Mouse (Mus musculus) heart, embryonic 10.5 days (tissue): ENCODE data around the gene Fbxl3. TPM values are rescaled to one million over a fixed set of nuclear protein-coding genes. Genes with fewer than 3 reads are reported as not detected.
A peak's percentile ranks its signal among the peaks of the same experiment; 100 is the strongest.

Experiments
- DNase-seq: peaks from one replicate; pipeline ENCODE4 v3.0.0-alpha.2; 2017; ENCODE audit warnings: low spot score
- H3K27ac ChIP-seq: fragments of 300-500 bp; sonication (generic); 2 replicates; pipeline ENCODE4 v1.5.1; 2016; ENCODE audit warnings: mild to moderate bottlenecking
- H3K27me3 ChIP-seq: fragments of 300-500 bp; sonication (generic); 2 replicates; pipeline ENCODE4 v1.6.1; 2016; ENCODE audit warnings: mild to moderate bottlenecking; ENCODE audit not compliant: poor library complexity, insufficient read depth, severe bottlenecking
- H3K36me3 ChIP-seq: fragments of 300-500 bp; sonication (generic); 2 replicates; pipeline ENCODE4 v1.6.1; 2016; ENCODE audit warnings: mild to moderate bottlenecking, moderate library complexity
- H3K4me1 ChIP-seq: fragments of 300-500 bp; sonication (generic); 2 replicates; pipeline ENCODE4 v1.6.1; 2016; ENCODE audit warnings: mild to moderate bottlenecking
- H3K4me3 ChIP-seq: fragments of 300-500 bp; sonication (generic); 2 replicates; pipeline ENCODE4 v1.5.1; 2016; ENCODE audit warnings: mild to moderate bottlenecking, moderate library complexity
- H3K9me3 ChIP-seq: fragments of 300-500 bp; sonication (generic); 2 replicates; pipeline ENCODE4 v1.6.1; 2016; ENCODE audit warnings: mild to moderate bottlenecking, moderate library complexity
- WGBS: fragments of 180-500 bp; shearing (Covaris S2); methylation state at CpG from one replicate; pipeline ENCODE4 v1.1.7; 2016; 5-methylcytosine and 5-hydroxymethylcytosine counted together
- polyA plus RNA-seq: library from polyadenylated mRNA; unstranded; fragments of >200 nt; fragmentation: Nextera tagmentation; extraction: Ambion mirVana; gene quantifications from 2 replicates; pipeline ENCODE4 v1.2.1, GENCODE M21; 2016

Gene Fbxl3
- 18.4 TPM in 2 replicates for polyA plus RNA-seq

- H3K36me3 ChIP-seq = peaks cover 14% of the 10 kb centered on the region
- no peaks in the 10 kb centered on the region for H3K9me3 ChIP-seq
- peak; percentile 96 for DNase-seq
- H3K4me1 ChIP-seq = peaks cover 8% of the 10 kb centered on the region; the same call in 1 of the 2 replicates
- peak within 1 kb of the TSS; percentile 89 for H3K4me3 ChIP-seq
- H3K27ac ChIP-seq = peak within 1 kb of the TSS; percentile 100
- H3K27me3 ChIP-seq = no peaks in the 10 kb centered on the region
- under 1% methylated on average over 88 of the region's 88 CpGs for WGBS
Measured at GRCm38 (mm10) chr14:103099238-103099933, at the start of gene Fbxl3. TSS of gene Fbxl3 (minus strand) at chr14:103099566.

GRCm38 (mm10) chr14:103131991-103132390, 32.6 kb upstream of the Fbxl3 start:
- no peak overlapping the region for H3K4me3 ChIP-seq
- no peaks in the 10 kb centered on the region for H3K27me3 ChIP-seq
- no peaks in the 10 kb centered on the region for H3K4me1 ChIP-seq
- DNase-seq = no peak
- WGBS = 74% methylated on average over 2 of the region's 2 CpGs
- no peak overlapping the region for H3K27ac ChIP-seq
- H3K36me3 ChIP-seq = peaks cover 57% of the 10 kb centered on the region
- H3K9me3 ChIP-seq = no peaks in the 10 kb centered on the region

- H3K4me1 ChIP-seq = no peaks in the 10 kb centered on the region
- peaks cover 59% of the 10 kb centered on the region for H3K36me3 ChIP-seq
- no peaks in the 10 kb centered on the region for H3K27me3 ChIP-seq
- H3K9me3 ChIP-seq = no peaks in the 10 kb centered on the region
- DNase-seq = no peak
- no peak overlapping the region for H3K4me3 ChIP-seq
- 81% methylated on average over 6 of the region's 6 CpGs for WGBS
- H3K27ac ChIP-seq = no peak overlapping the region
Measured at GRCm38 (mm10) chr14:103125756-103126155, 26.4 kb upstream of the Fbxl3 start.

- Histone ChIP-seq H3K27me3 (no peaks in the 10 kb centered on the region), H3K9me3 (no peaks in the 10 kb centered on the region), H3K4me3 (no peak overlapping the region), H3K4me1 (no peaks in the 10 kb centered on the region), H3K36me3 (peaks cover 60% of the 10 kb centered on the region), H3K27ac (no peak overlapping the region)
- DNase-seq = no peak
- 98% methylated on average over 3 of the region's 3 CpGs for WGBS
Measured at GRCm38 (mm10) chr14:103114994-103115670, 15.8 kb upstream of the Fbxl3 start.

- no peak overlapping the region for H3K27ac ChIP-seq
- H3K4me3 ChIP-seq = no peak overlapping the region
- WGBS = 91% methylated on average over 3 of the region's 3 CpGs
- H3K9me3 ChIP-seq = no peaks in the 10 kb centered on the region
- H3K27me3 ChIP-seq = no peaks in the 10 kb centered on the region
- H3K36me3 ChIP-seq = peaks cover 44% of the 10 kb centered on the region
- DNase-seq = no peak
- no peaks in the 10 kb centered on the region for H3K4me1 ChIP-seq
Measured at GRCm38 (mm10) chr14:103112606-103113363, 13.4 kb upstream of the Fbxl3 start.

GRCm38 (mm10) chr14:103109971-103110370, 10.6 kb upstream of the Fbxl3 start:
- Histone ChIP-seq H3K4me3 (no peak overlapping the region), H3K4me1 (no peaks in the 10 kb centered on the region), H3K27me3 (no peaks in the 10 kb centered on the region), H3K27ac (no peak overlapping the region), H3K9me3 (no peaks in the 10 kb centered on the region), H3K36me3 (peaks cover 17% of the 10 kb centered on the region; the same call in 1 of the 2 replicates)
- 84% methylated on average over 4 of the region's 4 CpGs for WGBS
- no peak for DNase-seq

- 90% methylated on average over 2 of the region's 2 CpGs for WGBS
- H3K4me1 ChIP-seq = no peaks in the 10 kb centered on the region
- H3K27me3 ChIP-seq = no peaks in the 10 kb centered on the region
- no peaks in the 10 kb centered on the region for H3K9me3 ChIP-seq
- no peak for DNase-seq
- no peak overlapping the region for H3K27ac ChIP-seq
- no peaks in the 10 kb centered on the region for H3K36me3 ChIP-seq
- H3K4me3 ChIP-seq = no peak overlapping the region
Measured at GRCm38 (mm10) chr14:103106301-103106700, 6.9 kb upstream of the Fbxl3 start.

- Histone ChIP-seq H3K4me3 (no peak overlapping the region), H3K4me1 (peaks cover 2% of the 10 kb centered on the region; the same call in 1 of the 2 replicates), H3K9me3 (no peaks in the 10 kb centered on the region), H3K36me3 (no peaks in the 10 kb centered on the region), H3K27me3 (no peaks in the 10 kb centered on the region), H3K27ac (no peak overlapping the region)
- DNase-seq = no peak
- 78% methylated on average over 10 of the region's 10 CpGs for WGBS
Measured at GRCm38 (mm10) chr14:103102731-103103335, 3.5 kb upstream of the Fbxl3 start.

- WGBS = 77% methylated on average over 6 of the region's 6 CpGs
- Histone ChIP-seq H3K27ac (no peak overlapping the region), H3K27me3 (no peaks in the 10 kb centered on the region), H3K9me3 (no peaks in the 10 kb centered on the region), H3K36me3 (no peaks in the 10 kb centered on the region), H3K4me3 (no peak overlapping the region), H3K4me1 (peaks cover 6% of the 10 kb centered on the region; the same call in 1 of the 2 replicates)
- DNase-seq = no peak
Measured at GRCm38 (mm10) chr14:103102246-103102645, 2.9 kb upstream of the Fbxl3 start.

GRCm38 (mm10) chr14:103101171-103101570, 1.8 kb upstream of the Fbxl3 start:
- DNase-seq = no peak
- H3K4me1 ChIP-seq = peaks cover 8% of the 10 kb centered on the region; the same call in 1 of the 2 replicates

GRCm38 (mm10) chr14:103100296-103100695, 930 bp upstream of the Fbxl3 start:
- Histone ChIP-seq H3K4me1 (peaks cover 8% of the 10 kb centered on the region; the same call in 1 of the 2 replicates), H3K9me3 (no peaks in the 10 kb centered on the region), H3K27ac (no peak overlapping the region; the same call in 1 of the 2 replicates), H3K4me3 (peak overlapping the region; percentile 89; the same call in 1 of the 2 replicates), H3K27me3 (no peaks in the 10 kb centered on the region), H3K36me3 (peaks cover 5% of the 10 kb centered on the region)
- no peak for DNase-seq
- 83% methylated on average over 13 of the region's 13 CpGs for WGBS

More at GRCm38 (mm10) chr14:103101171-103101570, 1.8 kb upstream of the Fbxl3 start:
- no peak overlapping the region for H3K27ac ChIP-seq
- H3K27me3 ChIP-seq = no peaks in the 10 kb centered on the region
- H3K4me3 ChIP-seq = no peak overlapping the region
- no peaks in the 10 kb centered on the region for H3K9me3 ChIP-seq
- H3K36me3 ChIP-seq = no peaks in the 10 kb centered on the region; the same call in 1 of the 2 replicates
- 73% methylated on average over 3 of the region's 3 CpGs for WGBS

GRCm38 (mm10) chr14:103098587-103099235, 655 bp downstream of the Fbxl3 start:
- H3K9me3 ChIP-seq = no peaks in the 10 kb centered on the region
- peak overlapping the region; percentile 100 for H3K27ac ChIP-seq
- H3K27me3 ChIP-seq = no peaks in the 10 kb centered on the region
- peak overlapping the region; percentile 89 for H3K4me3 ChIP-seq
- peaks cover 13% of the 10 kb centered on the region; the same call in 1 of the 2 replicates for H3K4me1 ChIP-seq
- WGBS = under 1% methylated on average over 72 of the region's 86 CpGs
- peak; percentile 92 for DNase-seq
- peaks cover 16% of the 10 kb centered on the region for H3K36me3 ChIP-seq
